Mouse (Mus musculus) spleen, postnatal 10 days (tissue): Measurements from ENCODE around the gene Ppfia3.

Source experiments
- DNase-seq, 2 experiments: peaks; one replicate each; pipeline ENCODE4 v3.0.0; 2021 to 2022; ENCODE audit warnings: low spot score in 2 of 2

Ppfia3 gene

GRCm38 (mm10) chr7:45343543-45343942 lies 23.3 kb downstream of the Ppfia3 start:
- peak in 1 of 2 experiments; percentile 54 for DNase-seq

GRCm38 (mm10) chr7:45342081-45342480 lies 24.7 kb downstream of the Ppfia3 start:
- no peak for DNase-seq

GRCm38 (mm10) chr7:45341303-45341702 lies 25.5 kb downstream of the Ppfia3 start:
- peak; percentile 35 to 86 for DNase-seq

- DNase-seq: peak; percentile 17 to 51
These were observed 26.1 kb downstream of the Ppfia3 start for GRCm38 (mm10) chr7:45340669-45341068.

- DNase-seq: no peak
These were observed 26.8 kb downstream of the Ppfia3 start for GRCm38 (mm10) chr7:45340066-45340442.

GRCm38 (mm10) chr7:45339410-45340065 lies 27.3 kb downstream of the Ppfia3 start:
- DNase-seq: peak; percentile 50 to 62

GRCm38 (mm10) chr7:45338161-45338911 lies 28.5 kb downstream of the Ppfia3 start:
- peak in 1 of 2 experiments; percentile 47 for DNase-seq

- no peak for DNase-seq
These were observed 29.4 kb downstream of the Ppfia3 start for GRCm38 (mm10) chr7:45337469-45337868.

GRCm38 (mm10) chr7:45336319-45336718 lies 30.5 kb downstream of the Ppfia3 start:
- DNase-seq: no peak

- DNase-seq: no peak
These were observed 31.8 kb downstream of the Ppfia3 start, which contains the start of gene Hrc for GRCm38 (mm10) chr7:45335056-45335455. Gene Hrc, plus strand, starts transcription at chr7:45335290.

GRCm38 (mm10) chr7:45334605-45335004 lies 32.2 kb downstream of the Ppfia3 start:
- no peak for DNase-seq

GRCm38 (mm10) chr7:45333431-45333982 lies 33.3 kb downstream of the Ppfia3 start, which contains the start of gene Trpm4:
Gene Trpm4, minus strand, starts transcription at chr7:45333780.
- peak; percentile 44 to 81 for DNase-seq

- DNase-seq: peak in 1 of 2 experiments; percentile 37
These were observed 34.0 kb downstream of the Ppfia3 start for GRCm38 (mm10) chr7:45332685-45333425.

- DNase-seq: no peak
These were observed 35.3 kb downstream of the Ppfia3 start for GRCm38 (mm10) chr7:45331502-45331901.

- DNase-seq: no peak
These were observed 37.9 kb downstream of the Ppfia3 start for GRCm38 (mm10) chr7:45328841-45329475.

GRCm38 (mm10) chr7:45325800-45326199 lies 41.0 kb downstream of the Ppfia3 start:
- DNase-seq: no peak

GRCm38 (mm10) chr7:45323069-45323468 lies 43.8 kb downstream of the Ppfia3 start:
- no peak for DNase-seq

- no peak for DNase-seq
These were observed 44.6 kb downstream of the Ppfia3 start for GRCm38 (mm10) chr7:45322245-45322644.

GRCm38 (mm10) chr7:45316536-45316935 lies 50.3 kb downstream of the Ppfia3 start:
- DNase-seq: no peak

- DNase-seq: no peak
These were observed 51.6 kb downstream of the Ppfia3 start for GRCm38 (mm10) chr7:45315182-45315701.

GRCm38 (mm10) chr7:45313495-45313894 lies 53.3 kb downstream of the Ppfia3 start:
- no peak for DNase-seq
